Mouse (Mus musculus) megakaryocyte, embryonic 14.5 days (primary cell): Measurements from ENCODE around the gene Pef1.

Experiments
- FLI1 ChIP-seq: IDR thresholded peaks from 2 replicates; pipeline ENCODE4 v1.6.1; 2012; ENCODE audit warnings: low read length, inconsistent platforms, mixed read lengths
- GATA1 ChIP-seq: IDR thresholded peaks from 3 replicates; pipeline ENCODE4 v1.6.1; 2012; ENCODE audit warnings: mixed read lengths, low read length, inconsistent platforms, borderline replicate concordance

DNA sequence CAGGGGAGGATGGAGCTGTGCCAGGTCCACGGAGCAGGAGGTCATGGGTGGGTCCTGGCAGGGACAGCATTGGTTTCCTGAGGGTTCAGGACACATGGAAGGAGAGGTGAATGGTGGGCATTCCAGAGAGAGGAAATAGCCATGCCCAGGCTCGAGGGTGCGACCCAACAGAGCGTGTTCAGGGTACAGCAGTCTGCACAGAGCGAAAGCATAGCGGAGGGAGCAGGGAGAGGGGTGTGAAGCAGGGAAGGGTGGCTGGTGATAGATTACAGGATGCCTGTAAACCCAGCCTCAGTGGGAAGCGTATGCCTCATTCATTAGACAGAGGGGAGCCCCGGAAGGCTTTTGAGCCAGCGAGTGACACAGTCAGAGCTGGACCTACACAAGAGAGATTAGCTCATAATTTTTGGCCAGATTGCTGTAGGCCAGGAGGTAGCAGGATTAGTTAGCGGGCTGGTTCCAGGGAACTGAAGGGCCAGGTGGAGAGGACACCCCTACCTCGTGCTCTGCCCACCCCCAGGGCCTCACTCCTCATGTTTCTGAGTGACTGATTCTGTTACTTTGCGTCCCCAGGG is 17.0 kb upstream of the Pef1 start:
- no peak for TF ChIP-seq GATA1
- no peak for TF ChIP-seq FLI1
